Mouse (Mus musculus) retina, postnatal 1 day (tissue): ENCODE data around the gene Creg2.
"Not testable (repeated sequence)": the region's sequence is repeated elsewhere in the genome, so short reads cannot be mapped to it uniquely, and the experiment has no call there.

Experiments
- DNase-seq: peaks from one replicate; pipeline ENCODE4 v3.0.0-alpha.2; 2012

Creg2 gene

GRCm38 (mm10) chr1:39650435-39651240, 636 bp downstream of the Creg2 start:
- peak; percentile 88 for DNase-seq

DNA sequence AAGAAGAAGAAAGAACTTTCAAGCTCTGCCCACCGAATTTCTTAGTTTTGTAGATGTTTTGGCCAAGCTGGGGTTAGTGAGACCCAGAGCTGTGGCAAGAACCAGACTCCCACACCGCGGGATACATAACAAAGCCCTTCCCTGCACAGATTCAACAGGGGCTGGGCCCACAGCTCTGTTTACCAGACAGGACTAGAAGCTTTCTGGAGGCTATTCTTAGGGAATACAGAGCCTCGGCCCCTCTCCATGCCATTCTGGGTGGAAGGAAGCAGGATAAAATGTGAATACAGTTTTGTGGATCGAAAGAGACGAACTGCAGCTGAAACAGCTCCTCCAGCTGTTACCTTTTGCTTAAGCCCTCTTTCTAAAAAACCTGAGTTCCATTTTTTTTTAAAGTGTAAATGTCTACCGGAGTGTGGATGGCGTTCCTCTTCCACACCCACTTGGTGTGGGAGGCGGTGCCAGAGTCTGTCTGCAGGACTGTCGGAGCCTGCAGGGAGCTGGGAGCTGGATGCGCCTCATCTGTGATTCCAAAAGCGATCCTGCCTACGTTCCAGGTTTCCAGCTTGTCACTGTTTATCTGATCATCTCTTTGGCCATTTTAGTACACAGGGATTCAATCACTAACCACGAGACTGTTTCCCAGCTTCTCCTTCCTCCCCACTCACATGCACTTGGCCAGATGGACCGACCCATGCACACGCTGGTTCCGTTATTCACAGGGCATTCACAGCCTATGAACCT, 1.4 kb downstream of the Creg2 start:
- DNase-seq = no peak

GRCm38 (mm10) chr1:39648584-39648983, 2.7 kb downstream of the Creg2 start:
- DNase-seq = no peak

DNA sequence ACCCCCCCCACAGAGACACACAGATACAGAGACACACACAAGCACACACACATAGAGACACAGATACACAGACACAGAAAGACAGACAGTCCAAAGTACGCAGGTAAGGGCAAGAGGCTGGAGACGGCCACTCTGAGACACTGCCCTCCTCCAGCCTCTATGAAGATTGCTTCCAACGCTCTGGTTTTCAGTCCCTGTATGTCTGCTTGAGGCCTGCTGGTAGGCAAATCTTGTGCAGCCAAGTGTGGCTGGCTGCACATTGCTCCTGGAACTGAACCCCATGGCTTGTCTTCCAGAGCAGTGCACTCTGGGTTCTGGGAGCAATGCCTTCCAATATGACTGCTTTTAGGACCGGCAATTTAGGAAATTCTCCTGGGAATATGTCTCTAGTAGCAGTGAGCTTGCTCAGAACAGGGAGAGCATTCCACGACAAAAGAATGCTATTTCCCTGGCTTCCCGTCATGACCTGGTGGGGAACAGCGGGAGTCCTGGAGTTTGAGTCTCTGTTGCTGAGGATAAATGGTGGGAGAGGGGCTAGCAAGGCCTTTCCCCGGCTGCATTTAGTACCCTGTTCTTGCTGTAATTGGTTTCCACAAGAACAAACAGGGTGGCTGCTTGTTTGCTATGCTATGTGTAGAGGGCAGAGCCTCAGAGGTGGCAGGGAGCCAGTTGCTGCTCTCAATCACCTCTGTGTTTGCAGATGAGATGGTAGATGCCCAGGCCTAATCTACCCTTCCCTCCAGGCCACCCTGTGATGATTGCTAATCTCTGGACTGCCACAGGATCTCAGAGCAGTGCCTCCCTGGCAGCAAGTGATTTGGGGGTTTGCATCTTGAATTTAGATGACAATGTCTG, 5.1 kb downstream of the Creg2 start:
- DNase-seq = peak; percentile 53

- no peak for DNase-seq
These were observed 6.9 kb downstream of the Creg2 start for GRCm38 (mm10) chr1:39644333-39644732.

GRCm38 (mm10) chr1:39641667-39642066, 9.6 kb downstream of the Creg2 start:
- DNase-seq = no peak

DNA sequence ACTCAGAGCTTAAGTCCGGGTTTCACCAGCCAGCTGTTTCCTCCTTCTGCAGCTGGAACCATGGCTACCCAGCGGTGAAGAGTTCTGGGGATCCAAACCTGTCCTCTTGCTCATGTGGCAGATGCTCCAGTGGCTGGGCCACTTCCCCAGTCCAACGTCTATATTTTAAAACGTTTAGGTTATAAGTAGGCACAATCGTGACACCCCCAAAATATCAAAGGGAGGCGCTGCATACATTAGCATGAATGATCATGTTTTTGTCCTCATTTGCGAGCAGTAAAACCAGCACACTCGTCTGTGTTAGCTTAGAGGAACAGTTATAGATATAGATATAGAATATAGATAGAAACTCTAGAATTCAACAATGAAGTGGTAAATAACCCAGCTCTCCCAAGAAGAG, 14.1 kb downstream of the Creg2 start:
- no peak for DNase-seq

- peak; percentile 52 for DNase-seq
These were observed 14.6 kb downstream of the Creg2 start for GRCm38 (mm10) chr1:39636660-39637059.

- DNase-seq = no peak
These were observed 15.1 kb downstream of the Creg2 start for GRCm38 (mm10) chr1:39636196-39636595.

DNA sequence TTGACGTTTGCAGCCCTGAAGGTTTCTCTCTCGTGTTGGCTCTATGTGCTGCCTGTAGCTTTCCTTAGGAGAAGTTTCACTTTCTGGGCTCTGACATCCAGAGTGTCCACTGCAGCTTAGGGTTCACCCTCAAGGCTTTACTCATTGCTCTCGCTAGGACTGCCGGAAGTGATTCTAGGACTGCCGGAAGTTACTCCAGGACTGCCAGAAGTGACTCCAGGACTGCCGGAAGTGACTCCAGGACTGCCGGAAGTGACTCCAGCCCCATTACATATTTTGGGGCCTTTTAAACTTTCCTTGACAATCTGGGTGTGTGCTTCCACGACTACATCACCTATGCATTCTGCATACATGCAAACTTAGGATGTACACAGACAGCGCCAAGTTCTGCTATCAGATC, 22.7 kb downstream of the Creg2 start:
- DNase-seq = no peak

GRCm38 (mm10) chr1:39625491-39625890, 25.8 kb downstream of the Creg2 start:
- DNase-seq = no peak

- DNase-seq = no peak
These were observed 27.5 kb downstream of the Creg2 start for GRCm38 (mm10) chr1:39623729-39624128.

GRCm38 (mm10) chr1:39623106-39623505, 28.2 kb downstream of the Creg2 start:
- DNase-seq = no peak

DNA sequence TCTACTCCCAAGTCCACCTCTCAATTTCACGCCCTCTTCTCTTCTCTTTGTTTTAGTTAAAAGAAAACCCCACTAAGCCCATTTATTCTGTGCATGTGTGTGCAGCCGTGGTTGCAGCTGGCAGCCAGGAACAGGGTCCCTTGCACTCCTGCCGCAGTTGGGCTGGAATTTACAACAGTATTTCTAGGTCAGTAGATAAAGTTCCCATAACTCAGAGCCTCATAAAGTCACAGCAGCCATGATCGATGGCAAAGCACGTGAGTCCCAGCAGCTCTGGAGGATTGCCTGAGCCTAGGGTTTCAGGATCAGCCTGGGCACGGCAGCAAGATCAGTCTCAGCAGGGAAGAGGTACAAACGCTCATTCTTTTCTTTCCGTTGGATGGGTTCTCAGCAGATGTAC, 32.8 kb downstream of the Creg2 start:
- no peak for DNase-seq

- no peak for DNase-seq
These were observed 35.7 kb downstream of the Creg2 start for GRCm38 (mm10) chr1:39615526-39615925.

GRCm38 (mm10) chr1:39614462-39615279, 36.6 kb downstream of the Creg2 start:
- peak; percentile 75 for DNase-seq

DNA sequence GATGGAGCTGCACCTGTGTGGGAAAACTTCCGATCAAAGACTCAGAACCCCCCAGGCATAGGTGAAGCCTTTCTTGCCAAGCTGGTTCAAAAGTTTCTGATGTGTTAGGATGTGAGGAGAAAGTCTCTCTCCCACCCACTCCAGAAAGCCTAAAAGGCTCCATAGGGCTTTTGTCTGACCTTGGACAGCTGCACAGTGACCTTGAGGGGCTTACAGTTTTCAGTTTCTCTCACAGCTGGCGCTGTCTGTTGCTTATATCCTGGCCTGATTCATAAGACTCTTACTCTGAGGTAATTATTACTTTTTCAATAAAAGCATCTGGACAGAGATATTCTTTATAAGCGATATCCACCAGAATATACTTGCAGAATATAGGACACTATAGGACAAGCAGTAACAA, 38.2 kb downstream of the Creg2 start:
- DNase-seq = no peak

- DNase-seq = no peak
These were observed 38.8 kb downstream of the Creg2 start for GRCm38 (mm10) chr1:39612491-39612890.

GRCm38 (mm10) chr1:39608534-39608933, 42.7 kb downstream of the Creg2 start:
- no peak for DNase-seq

DNA sequence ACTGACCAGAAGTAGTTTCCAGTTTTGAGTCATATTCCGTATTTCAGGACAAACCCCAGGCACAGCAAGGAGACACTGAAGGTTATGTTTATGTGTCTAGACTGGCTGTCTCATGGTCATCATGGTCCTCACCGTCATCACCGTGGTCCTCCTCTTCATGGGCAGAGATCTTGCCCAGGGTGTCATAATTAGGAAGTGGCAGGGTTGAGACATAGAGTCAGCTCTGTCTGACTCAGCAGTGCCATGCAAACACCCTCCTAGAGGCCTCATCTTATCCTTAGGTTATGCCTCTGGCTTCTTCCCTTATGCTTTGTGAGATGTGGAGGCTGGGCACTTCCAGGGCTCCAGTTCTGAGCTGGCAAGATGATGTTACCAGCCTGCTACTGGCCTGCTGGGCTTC, 48.8 kb downstream of the Creg2 start:
- no peak for DNase-seq

- peak; percentile 93 for DNase-seq
These were observed 52.5 kb downstream of the Creg2 start for GRCm38 (mm10) chr1:39598726-39599125.

GRCm38 (mm10) chr1:39597135-39597534, 54.1 kb downstream of the Creg2 start:
- DNase-seq = not testable (repeated sequence)
